Mouse (Mus musculus) C2C12 (cell line): ENCODE results near the gene Rhbdl1.

ENCODE experiments used
- CTCF ChIP-seq: IDR thresholded peaks from one replicate; pipeline ENCODE4 v1.5.1; 2011; ENCODE audit not compliant: control insufficient read depth, insufficient read depth, insufficient read length
- FOSL1 ChIP-seq: IDR thresholded peaks from one replicate; pipeline ENCODE4 v1.8.0; 2011; ENCODE audit warnings: mild to moderate bottlenecking, low read length; ENCODE audit not compliant: poor library complexity, insufficient read depth, severe bottlenecking
- MAX ChIP-seq: IDR thresholded peaks from one replicate; pipeline ENCODE4 v1.6.1; 2011; ENCODE audit warnings: mild to moderate bottlenecking, control low read depth
- MYOG ChIP-seq: IDR thresholded peaks from one replicate; pipeline ENCODE4 v1.6.1; 2011; ENCODE audit not compliant: control insufficient read depth, insufficient read length; ENCODE audit errors: extremely low read depth
- USF1 ChIP-seq: IDR thresholded peaks from one replicate; pipeline ENCODE4 v1.6.1; 2011; ENCODE audit warnings: low read depth, mild to moderate bottlenecking, control low read depth, moderate library complexity

DNA sequence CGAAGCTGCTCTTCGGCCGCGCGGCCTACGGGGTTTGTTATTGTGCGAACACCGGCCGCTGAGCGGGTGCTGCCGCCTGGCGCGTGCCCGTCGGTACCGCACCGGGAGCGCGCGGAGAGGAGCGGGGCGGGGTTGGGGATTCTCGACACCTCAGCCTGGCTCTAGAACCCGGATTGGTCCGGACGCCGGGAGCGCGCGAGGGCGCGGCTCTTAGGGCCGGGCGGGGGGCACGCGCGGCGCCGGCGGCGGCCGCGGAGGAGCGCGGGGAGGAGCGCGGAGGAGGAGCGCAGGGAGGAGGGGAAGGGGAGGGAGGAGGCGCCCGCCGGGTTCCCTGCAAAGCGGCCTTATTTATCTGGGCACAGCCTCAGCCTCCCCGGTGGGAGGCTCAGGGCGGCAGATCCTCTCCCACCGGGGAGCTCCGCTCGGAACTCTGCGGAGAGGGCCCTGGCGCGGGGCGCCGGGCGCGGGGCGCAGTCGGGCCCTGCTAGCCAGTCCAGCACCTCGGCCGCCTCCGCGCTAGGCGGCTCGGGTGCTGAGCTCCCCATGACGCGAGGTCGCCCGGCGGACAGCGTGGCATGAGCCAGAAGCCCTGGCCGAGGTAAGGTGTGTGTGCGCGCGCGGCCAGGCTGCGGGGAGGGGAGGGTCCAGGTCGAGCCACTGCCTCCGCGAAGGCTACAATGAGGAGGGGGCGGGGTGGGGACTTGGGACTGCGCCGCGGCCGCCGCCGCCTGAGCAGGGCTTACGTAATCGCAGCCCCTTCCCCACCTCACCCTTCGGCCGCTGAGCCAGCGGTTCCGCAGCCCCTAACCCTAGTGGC is 28.1 kb downstream of the Rhbdl1 start, which contains the start of gene Fbxl16:
- no peak for TF ChIP-seq MAX
- TF ChIP-seq CTCF: no peak
- no peak for TF ChIP-seq FOSL1
- TF ChIP-seq MYOG: no peak
- no peak for TF ChIP-seq USF1
